Mouse (Mus musculus): ENCODE results near the gene Ifitm1. TPM values are rescaled to one million over a fixed set of nuclear protein-coding genes. Genes with fewer than 3 reads are reported as not detected.

Ifitm1 gene
- polyA plus RNA-seq, 1 experiment: 19.9 TPM

DNA sequence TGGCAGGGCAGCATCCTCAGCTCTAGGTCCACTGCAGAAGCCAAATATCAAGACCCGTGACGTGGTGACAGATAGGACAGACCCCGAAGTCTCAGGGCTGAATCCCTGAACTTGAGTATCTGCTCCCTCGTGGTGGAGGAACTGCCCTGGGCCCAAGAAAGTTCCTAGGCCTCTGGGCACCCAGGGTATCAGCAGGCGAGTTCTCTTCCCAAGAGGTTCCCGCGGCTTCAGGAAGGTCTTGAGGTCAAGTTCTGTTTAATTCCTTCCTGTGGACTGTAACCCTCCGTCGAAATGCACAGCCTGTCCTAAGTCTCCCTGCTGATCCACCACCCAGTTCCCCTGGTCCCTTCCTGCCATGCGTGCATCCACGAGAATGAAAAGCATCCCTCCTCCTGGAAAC lies 13.9 kb upstream of the Ifitm1 start:
- Histone ChIP-seq H3K27me3 (ENCODE audit: control insufficient read depth, insufficient read depth, insufficient read length) (no peaks in the 10 kb centered on the region), H3K36me3 (ENCODE audit: control insufficient read depth, insufficient read depth) (peaks cover 7% of the 10 kb centered on the region), H3K4me3 (no peak overlapping the region), H3K79me2 (ENCODE audit: control insufficient read depth, insufficient read depth) (peaks cover 35% of the 10 kb centered on the region), H3ac (ENCODE audit: control insufficient read depth, insufficient read length) (no peak overlapping the region), H3K4me2 (ENCODE audit: low read depth) (peak overlapping the region; percentile 76)
- TF ChIP-seq USF1 (IDR thresholded peaks at IDR 0.05; ENCODE audit: low read depth) (no peak), TCF3 (IDR thresholded peaks at IDR 0.05; ENCODE audit: insufficient read length, low read depth) (no peak), SRF (IDR thresholded peaks at IDR 0.05; ENCODE audit: control insufficient read depth, insufficient read length, low read depth) (no peak)

DNA sequence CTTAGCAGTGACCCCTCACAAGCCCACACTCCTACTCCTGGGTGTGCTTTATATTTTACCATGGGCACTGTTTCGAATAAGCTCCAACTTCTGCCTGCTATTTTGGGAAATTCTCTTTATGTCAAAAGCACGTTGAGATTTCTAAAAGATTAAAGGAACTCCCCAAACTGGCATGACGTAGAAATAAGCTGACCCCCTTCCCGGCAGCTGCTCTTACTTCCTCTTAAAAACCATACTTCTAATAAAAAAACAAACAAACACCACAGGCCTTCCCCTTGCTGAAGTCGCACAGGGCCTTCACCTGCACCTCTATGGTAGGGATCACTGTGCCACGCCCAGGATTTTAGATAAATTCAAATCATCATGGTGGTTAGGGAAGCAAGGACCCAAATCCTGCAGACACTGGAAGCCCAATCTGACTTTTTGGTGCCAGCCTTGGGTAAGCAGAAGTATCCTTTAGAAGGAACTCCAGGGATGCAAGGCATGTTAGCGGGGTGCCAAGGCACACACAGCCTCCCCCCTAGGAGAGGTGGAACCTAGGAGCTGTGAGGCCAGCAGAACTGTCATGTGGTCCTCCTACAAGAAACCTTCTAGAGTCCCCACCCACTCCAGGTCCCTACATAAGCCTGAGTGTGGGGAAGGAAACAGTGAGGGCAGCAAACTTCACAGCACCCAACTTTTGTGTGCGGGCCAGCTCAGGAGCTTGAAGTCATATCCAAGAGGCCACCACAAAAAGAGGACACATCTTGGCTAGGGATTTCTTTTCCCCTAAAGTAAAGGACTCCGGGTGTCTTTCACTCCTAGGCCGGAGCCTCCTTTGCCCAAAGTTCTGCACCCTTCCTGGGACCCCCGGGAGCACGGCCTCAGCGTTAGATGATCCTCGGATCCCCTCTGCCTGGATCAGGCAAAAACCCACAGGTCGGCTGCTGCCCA lies 13.0 kb upstream of the Ifitm1 start:
- H3K79me2 ChIP-seq (ENCODE audit: control insufficient read depth, insufficient read depth): peaks cover 35% of the 10 kb centered on the region
- H3K4me3 ChIP-seq: peak overlapping the region; percentile 90
- H3K27me3 ChIP-seq (ENCODE audit: control insufficient read depth, insufficient read depth, insufficient read length): no peaks in the 10 kb centered on the region
- TF ChIP-seq SRF (IDR thresholded peaks at IDR 0.05; ENCODE audit: control insufficient read depth, insufficient read length, low read depth): no peak
- no peak for TF ChIP-seq USF1 (IDR thresholded peaks at IDR 0.05; ENCODE audit: low read depth)
- no peak for TF ChIP-seq TCF12 (IDR thresholded peaks at IDR 0.05; ENCODE audit: insufficient read depth, poor library complexity, severe bottlenecking)
- TF ChIP-seq MAX (IDR thresholded peaks at IDR 0.05; ENCODE audit: low read depth): no peak
- no peak for TF ChIP-seq CEBPB (IDR thresholded peaks at IDR 0.05; ENCODE audit: insufficient read depth, poor library complexity, severe bottlenecking)
- no peak for TF ChIP-seq POLR2AphosphoS2 (IDR thresholded peaks at IDR 0.05; ENCODE audit: insufficient read length, low read depth)
- no peak for TF ChIP-seq MYOG (IDR thresholded peaks at IDR 0.05; ENCODE audit: control insufficient read depth in 1 of 3, insufficient read depth in 1 of 3, insufficient read length in 2 of 3, low read depth in 2 of 3)
- no peak for TF ChIP-seq TCF3 (IDR thresholded peaks at IDR 0.05; ENCODE audit: insufficient read length, low read depth)
- TF ChIP-seq MYOD1 (IDR thresholded peaks at IDR 0.05; ENCODE audit: control insufficient read depth in 1 of 3, insufficient read length in 2 of 3, low read depth in 2 of 3): no peak
- TF ChIP-seq REST (IDR thresholded peaks at IDR 0.05; ENCODE audit: insufficient read depth, insufficient read length): no peak
- no peak for TF ChIP-seq E2F4 (IDR thresholded peaks at IDR 0.05; ENCODE audit: insufficient read depth)
- TF ChIP-seq POLR2A (IDR thresholded peaks at IDR 0.05; ENCODE audit: insufficient read length, low read depth): no peak
- peak overlapping the region; percentile 16 for H3ac ChIP-seq (ENCODE audit: control insufficient read depth, insufficient read length)
- peak overlapping the region; percentile 76 for H3K4me2 ChIP-seq (ENCODE audit: low read depth)
- H3K36me3 ChIP-seq (ENCODE audit: control insufficient read depth, insufficient read depth): peaks cover 5% of the 10 kb centered on the region

DNA sequence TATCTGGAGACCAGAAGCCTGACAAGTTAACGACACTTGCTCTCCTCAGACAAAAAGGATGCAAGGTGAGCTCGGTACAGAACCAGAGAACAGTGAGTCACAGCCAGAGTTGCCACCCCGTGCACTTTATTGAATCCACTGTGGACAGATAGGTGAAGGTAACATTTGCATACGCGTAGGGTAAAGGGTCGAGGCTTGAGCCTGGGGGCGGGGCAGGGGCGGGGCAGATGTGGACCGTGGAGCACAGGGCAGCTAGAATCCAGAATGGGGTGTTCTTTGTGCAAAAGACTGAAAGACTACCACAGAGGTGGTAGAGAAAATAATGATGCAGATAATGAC lies 12.3 kb upstream of the Ifitm1 start:
- Histone ChIP-seq H3ac (ENCODE audit: control insufficient read depth, insufficient read length) (peak overlapping the region; percentile 16), H3K36me3 (ENCODE audit: control insufficient read depth, insufficient read depth) (peaks cover 3% of the 10 kb centered on the region), H3K4me3 (peak overlapping the region; percentile 90), H3K79me2 (ENCODE audit: control insufficient read depth, insufficient read depth) (peaks cover 35% of the 10 kb centered on the region), H3K4me2 (ENCODE audit: low read depth) (peak overlapping the region; percentile 76), H3K27me3 (ENCODE audit: control insufficient read depth, insufficient read depth, insufficient read length) (no peaks in the 10 kb centered on the region)
- TF ChIP-seq TCF12 (IDR thresholded peaks at IDR 0.05; ENCODE audit: insufficient read depth, poor library complexity, severe bottlenecking) (no peak), POLR2AphosphoS2 (IDR thresholded peaks at IDR 0.05; ENCODE audit: insufficient read length, low read depth) (no peak), POLR2A (IDR thresholded peaks at IDR 0.05; ENCODE audit: insufficient read length, low read depth) (no peak), E2F4 (IDR thresholded peaks at IDR 0.05; ENCODE audit: insufficient read depth) (no peak), MYOG (IDR thresholded peaks at IDR 0.05; ENCODE audit: control insufficient read depth in 1 of 3, insufficient read depth in 1 of 3, insufficient read length in 2 of 3, low read depth in 2 of 3) (no peak), SRF (IDR thresholded peaks at IDR 0.05; ENCODE audit: control insufficient read depth, insufficient read length, low read depth) (no peak), REST (IDR thresholded peaks at IDR 0.05; ENCODE audit: insufficient read depth, insufficient read length) (no peak), TCF3 (IDR thresholded peaks at IDR 0.05; ENCODE audit: insufficient read length, low read depth) (no peak), MAX (IDR thresholded peaks at IDR 0.05; ENCODE audit: low read depth) (no peak), USF1 (IDR thresholded peaks at IDR 0.05; ENCODE audit: low read depth) (no peak), CEBPB (IDR thresholded peaks at IDR 0.05; ENCODE audit: insufficient read depth, poor library complexity, severe bottlenecking) (no peak), MYOD1 (IDR thresholded peaks at IDR 0.05; ENCODE audit: control insufficient read depth in 1 of 3, insufficient read length in 2 of 3, low read depth in 2 of 3) (no peak)

DNA sequence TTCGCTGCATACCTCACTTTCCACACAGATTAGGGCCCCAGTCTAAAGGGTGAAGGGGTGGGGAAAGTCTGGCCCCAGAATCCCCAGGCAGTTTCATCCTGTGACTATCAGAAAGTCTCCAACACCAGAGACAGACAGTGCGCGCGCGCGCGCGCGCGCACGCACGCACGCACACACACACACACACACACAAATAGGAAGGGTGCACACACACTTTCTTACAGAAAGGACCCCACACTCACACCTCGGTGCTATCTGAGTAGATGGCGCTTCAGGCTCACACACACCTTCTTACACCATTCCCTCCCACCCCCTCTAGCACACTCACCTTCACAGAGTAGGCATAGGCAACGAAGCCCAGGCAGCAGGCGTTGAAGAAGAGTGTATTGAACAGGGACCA lies 11.7 kb upstream of the Ifitm1 start:
- H3K4me2 ChIP-seq (ENCODE audit: low read depth): peak overlapping the region; percentile 76
- peaks cover 35% of the 10 kb centered on the region for H3K79me2 ChIP-seq (ENCODE audit: control insufficient read depth, insufficient read depth)
- peak overlapping the region; percentile 1 for H3ac ChIP-seq (ENCODE audit: control insufficient read depth, insufficient read length)
- H3K27me3 ChIP-seq (ENCODE audit: control insufficient read depth, insufficient read depth, insufficient read length): no peaks in the 10 kb centered on the region
- TF ChIP-seq POLR2A (IDR thresholded peaks at IDR 0.05; ENCODE audit: insufficient read length, low read depth) (no peak), E2F4 (IDR thresholded peaks at IDR 0.05; ENCODE audit: insufficient read depth) (no peak), REST (IDR thresholded peaks at IDR 0.05; ENCODE audit: insufficient read depth, insufficient read length) (no peak), SRF (IDR thresholded peaks at IDR 0.05; ENCODE audit: control insufficient read depth, insufficient read length, low read depth) (no peak), CEBPB (IDR thresholded peaks at IDR 0.05; ENCODE audit: insufficient read depth, poor library complexity, severe bottlenecking) (no peak)
- H3K36me3 ChIP-seq (ENCODE audit: control insufficient read depth, insufficient read depth): peaks cover 3% of the 10 kb centered on the region
- peak overlapping the region; percentile 90 for H3K4me3 ChIP-seq

Data from myocyte (in vitro differentiated cells).